Mouse (Mus musculus): ENCODE results near the gene Zbtb48.

GRCm38 (mm10) chr4:152021568-152022097 lies 5.8 kb downstream of the Zbtb48 start:
- TF ChIP-seq EP300 (IDR thresholded peaks at IDR 0.05; ENCODE audit: low read depth) (no peak), CTCF (IDR thresholded peaks at IDR 0.05; ENCODE audit: low read depth) (peak; percentile 50)

Data from liver, embryonic 14.5 days (tissue).